Mouse (Mus musculus) lung, postnatal 0 days (tissue): Measurements from ENCODE around the gene Nfia.

Experiments
- CTCF ChIP-seq: IDR thresholded peaks from 2 replicates; pipeline ENCODE4 v1.5.1; 2016; ENCODE audit warnings: antibody characterized with exemption, mild to moderate bottlenecking
- EP300 ChIP-seq: IDR thresholded peaks from 2 replicates; pipeline ENCODE4 v1.6.1; 2016; ENCODE audit warnings: antibody characterized with exemption, mild to moderate bottlenecking, control low read depth

DNA sequence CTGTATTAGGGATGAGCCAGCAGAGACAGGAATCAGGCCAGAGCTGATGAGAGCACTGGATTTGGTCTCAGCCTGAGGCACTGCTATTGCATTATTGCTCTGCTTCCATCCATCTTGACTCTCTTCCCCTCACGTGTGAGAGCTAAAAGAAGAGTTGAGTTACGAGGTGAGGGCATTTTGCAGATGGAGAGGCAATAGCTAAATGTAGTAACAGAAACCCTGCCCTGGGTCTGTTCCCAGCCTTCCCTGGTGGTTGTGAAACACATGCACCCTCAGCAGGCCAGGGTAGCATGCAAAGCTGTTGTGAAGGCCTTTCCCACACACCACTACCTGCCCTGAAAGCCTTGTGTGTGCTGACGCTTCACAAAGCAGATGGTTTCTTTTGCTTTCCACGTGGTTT, 86.9 kb downstream of the Nfia start:
- no peak for TF ChIP-seq CTCF
- no peak for TF ChIP-seq EP300
